Mouse (Mus musculus) c-Kit-positive CD71-negative TER-119-negative erythroid progenitor cells, embryonic 14.5 days (primary cell): ENCODE measurements around the gene Glipr1l2.
A peak's percentile ranks its signal among the peaks of the same experiment; 100 is the strongest.
"Not testable (repeated sequence)": the region's sequence is repeated elsewhere in the genome, so short reads cannot be mapped to it uniquely, and the experiment has no call there.

Source experiments
- DNase-seq: peaks from one replicate; pipeline ENCODE4 v3.0.0-alpha.2; 2013; ENCODE audit warnings: low read depth

Glipr1l2 gene

GRCm38 (mm10) chr10:112083157-112083556, at the start of gene Glipr1l2:
Gene Glipr1l2 (plus strand): TSS chr10:112083354.
- DNase-seq, result no peak

GRCm38 (mm10) chr10:112043523-112043922, 39.6 kb upstream of the Glipr1l2 start:
- DNase-seq, result not testable (repeated sequence)

GRCm38 (mm10) chr10:112044283-112044682, 38.9 kb upstream of the Glipr1l2 start:
- DNase-seq, result not testable (repeated sequence)

GRCm38 (mm10) chr10:112051220-112051619, 31.9 kb upstream of the Glipr1l2 start:
- no peak for DNase-seq

- not testable (repeated sequence) for DNase-seq
Measured at GRCm38 (mm10) chr10:112051956-112052355, 31.2 kb upstream of the Glipr1l2 start.

- peak; percentile 37 for DNase-seq
Measured at GRCm38 (mm10) chr10:112059702-112060582, 23.2 kb upstream of the Glipr1l2 start, which contains the start of gene Glipr1l1. Gene Glipr1l1 (plus strand): TSS chr10:112060189.

GRCm38 (mm10) chr10:112060583-112060934, 22.6 kb upstream of the Glipr1l2 start:
- DNase-seq, result not testable (repeated sequence)

GRCm38 (mm10) chr10:112080044-112080443, 3.1 kb upstream of the Glipr1l2 start:
- DNase-seq, result no peak

- peak; percentile 31 for DNase-seq
Measured at GRCm38 (mm10) chr10:112105785-112106184, 22.6 kb downstream of the Glipr1l2 start.

- DNase-seq, result no peak
Measured at GRCm38 (mm10) chr10:112110401-112110800, 27.2 kb downstream of the Glipr1l2 start.

GRCm38 (mm10) chr10:112125090-112125489, 41.9 kb downstream of the Glipr1l2 start:
- not testable (repeated sequence) for DNase-seq

- DNase-seq, result not testable (repeated sequence)
Measured at GRCm38 (mm10) chr10:112127682-112128230, 44.6 kb downstream of the Glipr1l2 start.

- DNase-seq, result no peak
Measured at GRCm38 (mm10) chr10:112132194-112132593, 49.0 kb downstream of the Glipr1l2 start.

GRCm38 (mm10) chr10:112138050-112138870, 55.1 kb downstream of the Glipr1l2 start:
- peak; percentile 68 for DNase-seq

- no peak for DNase-seq
Measured at GRCm38 (mm10) chr10:112138871-112139430, 55.8 kb downstream of the Glipr1l2 start.

- DNase-seq, result no peak
Measured at GRCm38 (mm10) chr10:112139834-112140233, 56.7 kb downstream of the Glipr1l2 start.
